Mouse (Mus musculus) forebrain, embryonic 15.5 days (tissue): ENCODE measurements around the gene Tmem33. TPM values are rescaled to one million over a fixed set of nuclear protein-coding genes. Genes with fewer than 3 reads are reported as not detected.

Source experiments
- ATAC-seq: fragments of 200-750 bp; cut with Nextera tagmentation; replicated peaks from 2 replicates; pipeline ENCODE4 v1.8.0; 2017; ENCODE audit warnings: mild to moderate bottlenecking, moderate TSS enrichment, moderate library complexity
- H3K27ac ChIP-seq: fragments of 300-500 bp; sonication (generic); replicated peaks from 2 replicates; pipeline ENCODE4 v1.5.1; 2015; ENCODE audit warnings: mild to moderate bottlenecking, inconsistent platforms
- H3K27me3 ChIP-seq: fragments of 300-500 bp; sonication (generic); 2 replicates; pipeline ENCODE4 v1.6.1; 2015; ENCODE audit warnings: inconsistent platforms
- H3K36me3 ChIP-seq: fragments of 300-500 bp; sonication (generic); 2 replicates; pipeline ENCODE4 v1.6.1; 2015; ENCODE audit warnings: mild to moderate bottlenecking, inconsistent platforms
- H3K4me1 ChIP-seq: fragments of 300-500 bp; sonication (generic); 2 replicates; pipeline ENCODE4 v1.6.1; 2015; ENCODE audit warnings: inconsistent platforms
- H3K4me2 ChIP-seq: fragments of 300-500 bp; sonication (generic); replicated peaks from 2 replicates; pipeline ENCODE4 v1.6.1; 2015; ENCODE audit warnings: mild to moderate bottlenecking, inconsistent platforms
- H3K4me3 ChIP-seq: fragments of 300-500 bp; sonication (generic); 2 replicates; pipeline ENCODE4 v1.5.1; 2015; ENCODE audit warnings: mild to moderate bottlenecking, inconsistent platforms
- H3K9ac ChIP-seq: fragments of 300-500 bp; sonication (generic); replicated peaks from 2 replicates; pipeline ENCODE4 v1.6.1; 2015; ENCODE audit warnings: mild to moderate bottlenecking, inconsistent platforms
- H3K9me3 ChIP-seq: fragments of 300-500 bp; sonication (generic); 2 replicates; pipeline ENCODE4 v1.6.1; 2016; ENCODE audit warnings: inconsistent platforms
- WGBS: fragments of 180-500 bp; shearing (Covaris S2); methylation state at CpG from one replicate; pipeline ENCODE4 v1.1.7; 2015; ENCODE audit warnings: mixed read lengths; 5-methylcytosine and 5-hydroxymethylcytosine counted together
- polyA plus RNA-seq: library from polyadenylated mRNA; unstranded; fragments of >200 nt; fragmentation: Nextera tagmentation; extraction: Ambion mirVana; gene quantifications from 2 replicates; pipeline ENCODE4 v1.2.1, GENCODE M21; 2015

Gene Tmem33
- polyA plus RNA-seq, 1 experiment from 2014 or later = 80.5 TPM

GRCm38 (mm10) chr5:67227261-67227660 is 33.1 kb upstream of the Tmem33 start:
- H3K4me3 ChIP-seq = no peak overlapping the region
- no peaks in the 10 kb centered on the region for H3K9me3 ChIP-seq
- peaks cover 26% of the 10 kb centered on the region for H3K4me1 ChIP-seq
- no peak overlapping the region for H3K9ac ChIP-seq
- WGBS = 12% methylated on average over 11 of the region's 11 CpGs
- H3K27me3 ChIP-seq = peaks cover 81% of the 10 kb centered on the region
- no peak overlapping the region for H3K4me2 ChIP-seq
- H3K27ac ChIP-seq = no peak overlapping the region
- no peak for ATAC-seq
- H3K36me3 ChIP-seq = no peaks in the 10 kb centered on the region

- Histone ChIP-seq H3K9ac (no peak overlapping the region), H3K9me3 (no peaks in the 10 kb centered on the region), H3K4me2 (no peak overlapping the region), H3K36me3 (no peaks in the 10 kb centered on the region), H3K4me1 (peaks cover 20% of the 10 kb centered on the region), H3K27me3 (peaks cover 82% of the 10 kb centered on the region), H3K4me3 (no peak overlapping the region), H3K27ac (no peak overlapping the region)
- ATAC-seq = no peak
- WGBS = 6% methylated on average over 15 of the region's 15 CpGs
Measured at GRCm38 (mm10) chr5:67227682-67228444, 32.5 kb upstream of the Tmem33 start.

- peaks cover 12% of the 10 kb centered on the region for H3K4me1 ChIP-seq
- H3K27ac ChIP-seq = no peak overlapping the region
- H3K4me2 ChIP-seq = no peak overlapping the region
- peaks cover 45% of the 10 kb centered on the region for H3K27me3 ChIP-seq
- no peak overlapping the region for H3K4me3 ChIP-seq
- no peaks in the 10 kb centered on the region for H3K9me3 ChIP-seq
- WGBS = 48% methylated on average over 4 of the region's 4 CpGs
- H3K9ac ChIP-seq = no peak overlapping the region
- no peak for ATAC-seq
- H3K36me3 ChIP-seq = no peaks in the 10 kb centered on the region
Measured at GRCm38 (mm10) chr5:67234682-67235081, 25.7 kb upstream of the Tmem33 start.

- no peak overlapping the region for H3K27ac ChIP-seq
- H3K4me3 ChIP-seq = no peak overlapping the region
- peaks cover 43% of the 10 kb centered on the region for H3K27me3 ChIP-seq
- H3K9me3 ChIP-seq = no peaks in the 10 kb centered on the region
- no peaks in the 10 kb centered on the region for H3K36me3 ChIP-seq
- H3K9ac ChIP-seq = no peak overlapping the region
- WGBS = 68% methylated on average over 3 of the region's 3 CpGs
- ATAC-seq = no peak
- H3K4me2 ChIP-seq = no peak overlapping the region
- peaks cover 8% of the 10 kb centered on the region for H3K4me1 ChIP-seq
Measured at GRCm38 (mm10) chr5:67235462-67235861, 24.9 kb upstream of the Tmem33 start.

GRCm38 (mm10) chr5:67236601-67237000 is 23.8 kb upstream of the Tmem33 start:
- WGBS = 96% methylated on average over 3 of the region's 3 CpGs

GRCm38 (mm10) chr5:67238303-67238702 is 22.1 kb upstream of the Tmem33 start:
- Histone ChIP-seq H3K36me3 (no peaks in the 10 kb centered on the region), H3K9me3 (no peaks in the 10 kb centered on the region), H3K4me1 (no peaks in the 10 kb centered on the region), H3K4me2 (no peak overlapping the region), H3K4me3 (no peak overlapping the region), H3K9ac (no peak overlapping the region), H3K27me3 (peaks cover 21% of the 10 kb centered on the region), H3K27ac (no peak overlapping the region)
- no peak for ATAC-seq
- 5% methylated on average over 1 of the region's 1 CpGs for WGBS

More at GRCm38 (mm10) chr5:67236601-67237000, 23.8 kb upstream of the Tmem33 start:
- Histone ChIP-seq H3K4me3 (no peak overlapping the region), H3K9me3 (no peaks in the 10 kb centered on the region), H3K4me1 (no peaks in the 10 kb centered on the region), H3K36me3 (no peaks in the 10 kb centered on the region), H3K9ac (no peak overlapping the region), H3K4me2 (no peak overlapping the region), H3K27ac (no peak overlapping the region), H3K27me3 (peaks cover 33% of the 10 kb centered on the region)
- no peak for ATAC-seq

GRCm38 (mm10) chr5:67241713-67242112 is 18.7 kb upstream of the Tmem33 start:
- no peak for ATAC-seq
- Histone ChIP-seq H3K4me3 (no peak overlapping the region), H3K27ac (no peak overlapping the region), H3K9ac (no peak overlapping the region), H3K4me1 (no peaks in the 10 kb centered on the region), H3K4me2 (no peak overlapping the region), H3K27me3 (no peaks in the 10 kb centered on the region), H3K9me3 (no peaks in the 10 kb centered on the region), H3K36me3 (no peaks in the 10 kb centered on the region)
- WGBS = 49% methylated on average over 6 of the region's 6 CpGs

- Histone ChIP-seq H3K36me3 (no peaks in the 10 kb centered on the region), H3K4me3 (no peak overlapping the region), H3K4me2 (no peak overlapping the region), H3K4me1 (no peaks in the 10 kb centered on the region), H3K27ac (no peak overlapping the region), H3K9me3 (no peaks in the 10 kb centered on the region), H3K9ac (no peak overlapping the region), H3K27me3 (no peaks in the 10 kb centered on the region)
- WGBS = 93% methylated on average over 5 of the region's 5 CpGs
- no peak for ATAC-seq
Measured at GRCm38 (mm10) chr5:67243231-67243630, 17.1 kb upstream of the Tmem33 start.

GRCm38 (mm10) chr5:67252261-67252660 is 8.1 kb upstream of the Tmem33 start:
- Histone ChIP-seq H3K4me2 (no peak overlapping the region), H3K9me3 (no peaks in the 10 kb centered on the region), H3K27ac (no peak overlapping the region), H3K27me3 (no peaks in the 10 kb centered on the region), H3K4me3 (no peak overlapping the region), H3K9ac (no peak overlapping the region), H3K36me3 (no peaks in the 10 kb centered on the region), H3K4me1 (no peaks in the 10 kb centered on the region)
- no peak for ATAC-seq
- WGBS = 83% methylated on average over 4 of the region's 4 CpGs

GRCm38 (mm10) chr5:67255664-67256063 is 4.7 kb upstream of the Tmem33 start:
- ATAC-seq = no peak
- H3K9ac ChIP-seq = no peak overlapping the region
- no peak overlapping the region for H3K4me3 ChIP-seq
- no peaks in the 10 kb centered on the region for H3K36me3 ChIP-seq
- H3K4me1 ChIP-seq = 0 out of 2 replicates have a peak, but pooled peaks cover 4% of the 10 kb centered on the region
- H3K4me2 ChIP-seq = no peak overlapping the region
- no peaks in the 10 kb centered on the region for H3K27me3 ChIP-seq
- H3K27ac ChIP-seq = no peak overlapping the region
- H3K9me3 ChIP-seq = no peaks in the 10 kb centered on the region
- 82% methylated on average over 8 of the region's 8 CpGs for WGBS

- peaks cover 21% of the 10 kb centered on the region for H3K4me1 ChIP-seq
- 90% methylated on average over 9 of the region's 9 CpGs for WGBS
- no peak overlapping the region for H3K27ac ChIP-seq
- no peak overlapping the region for H3K4me2 ChIP-seq
- H3K27me3 ChIP-seq = no peaks in the 10 kb centered on the region
- H3K36me3 ChIP-seq = peaks cover 4% of the 10 kb centered on the region; the same call in 1 of the 2 replicates
- no peak for ATAC-seq
- no peak overlapping the region for H3K9ac ChIP-seq
- H3K4me3 ChIP-seq = no peak overlapping the region
- no peaks in the 10 kb centered on the region for H3K9me3 ChIP-seq
Measured at GRCm38 (mm10) chr5:67258473-67258872, 1.9 kb upstream of the Tmem33 start.

- Histone ChIP-seq H3K27me3 (no peaks in the 10 kb centered on the region), H3K4me3 (peak overlapping the region; percentile 63), H3K4me1 (peaks cover 25% of the 10 kb centered on the region), H3K9ac (peak overlapping the region; percentile 42), H3K36me3 (peaks cover 19% of the 10 kb centered on the region), H3K4me2 (peak overlapping the region; percentile 57), H3K27ac (no peak overlapping the region), H3K9me3 (no peaks in the 10 kb centered on the region)
- WGBS = 0% methylated on average over 9 of the region's 9 CpGs
- ATAC-seq = no peak; the same call in 1 of the 2 replicates
Measured at GRCm38 (mm10) chr5:67260159-67260530, 220 bp upstream of the Tmem33 start.

- H3K9me3 ChIP-seq = no peaks in the 10 kb centered on the region
- no peak overlapping the region for H3K4me3 ChIP-seq
- H3K4me1 ChIP-seq = peaks cover 25% of the 10 kb centered on the region
- H3K36me3 ChIP-seq = peaks cover 44% of the 10 kb centered on the region
- no peak overlapping the region for H3K4me2 ChIP-seq
- H3K27me3 ChIP-seq = no peaks in the 10 kb centered on the region
- H3K9ac ChIP-seq = no peak overlapping the region
- no peak overlapping the region for H3K27ac ChIP-seq
- 87% methylated on average over 7 of the region's 7 CpGs for WGBS
- ATAC-seq = no peak
Measured at GRCm38 (mm10) chr5:67262964-67263363, 2.6 kb downstream of the Tmem33 start.
